Mouse (Mus musculus) hindbrain, postnatal 0 days (tissue): Measurements from ENCODE around the gene Arid1b. TPM values are rescaled to one million over a fixed set of nuclear protein-coding genes. Genes with fewer than 3 reads are reported as not detected.

Source experiments
- ATAC-seq: fragments of 200-750 bp; cut with Nextera tagmentation; 2 replicates; pipeline ENCODE4 v1.8.0; 2017; ENCODE audit warnings: mild to moderate bottlenecking, moderate TSS enrichment, moderate library complexity
- DNase-seq: peaks from one replicate; pipeline ENCODE4 v3.0.0-alpha.2; 2015; ENCODE audit warnings: low spot score
- H3K27ac ChIP-seq: fragments of 300-500 bp; sonication (generic); 2 replicates; pipeline ENCODE4 v1.5.1; 2014; ENCODE audit warnings: mild to moderate bottlenecking
- H3K27me3 ChIP-seq: fragments of 300-500 bp; sonication (generic); 2 replicates; pipeline ENCODE4 v1.6.1; 2014; ENCODE audit warnings: low read length, mixed read lengths; ENCODE audit not compliant: insufficient read depth
- H3K36me3 ChIP-seq: fragments of 300-500 bp; sonication (generic); 2 replicates; pipeline ENCODE4 v1.6.1; 2014; ENCODE audit warnings: low read length, mixed read lengths; ENCODE audit not compliant: insufficient read depth
- H3K4me1 ChIP-seq: fragments of 300-500 bp; sonication (generic); 2 replicates; pipeline ENCODE4 v1.6.1; 2014; ENCODE audit warnings: antibody characterized with exemption, low read length, mixed read lengths; ENCODE audit not compliant: insufficient read depth
- H3K4me2 ChIP-seq: fragments of 300-500 bp; sonication (generic); 2 replicates; pipeline ENCODE4 v1.6.1; 2014; ENCODE audit warnings: low read depth, mild to moderate bottlenecking, low read length, moderate library complexity, mixed read lengths
- H3K4me3 ChIP-seq: fragments of 300-500 bp; sonication (generic); 2 replicates; pipeline ENCODE4 v1.5.1; 2014; ENCODE audit warnings: low read length
- H3K9ac ChIP-seq: fragments of 300-500 bp; sonication (generic); replicated peaks from 2 replicates; pipeline ENCODE4 v1.6.1; 2014; ENCODE audit warnings: mild to moderate bottlenecking, low read length, moderate library complexity, mixed read lengths
- H3K9me3 ChIP-seq: fragments of 300-500 bp; sonication (generic); 2 replicates; pipeline ENCODE4 v1.6.1; 2016; ENCODE audit warnings: low read length, mixed read lengths
- CTCF ChIP-seq: IDR thresholded peaks from 2 replicates; pipeline ENCODE4 v1.5.1; 2016; ENCODE audit warnings: antibody characterized with exemption, control low read depth, low read depth
- WGBS: fragments of 180-500 bp; shearing (Covaris S2); extraction: QIAGEN DNeasy Blood & Tissue Kit; methylation state at CpG from one replicate; pipeline ENCODE4 v1.1.7; 2014; 5-methylcytosine and 5-hydroxymethylcytosine counted together
- polyA plus RNA-seq: library from polyadenylated mRNA; unstranded; fragments of >200 nt; fragmentation: Nextera tagmentation; extraction: Ambion mirVana; gene quantifications from 2 replicates; pipeline ENCODE4 v1.2.1, GENCODE M21; 2015
- total RNA-seq: library from RNA; depleted of rRNA; stranded (reverse); fragments of >200 nt; gene quantifications from 2 replicates; pipeline ENCODE4 v1.2.3, GENCODE M21; 2014; rRNA removed

Arid1b gene
- 62.5 and 64.6 TPM in 2 replicates for total RNA-seq
- polyA plus RNA-seq: 10.5 and 10.9 TPM in 2 replicates

DNA sequence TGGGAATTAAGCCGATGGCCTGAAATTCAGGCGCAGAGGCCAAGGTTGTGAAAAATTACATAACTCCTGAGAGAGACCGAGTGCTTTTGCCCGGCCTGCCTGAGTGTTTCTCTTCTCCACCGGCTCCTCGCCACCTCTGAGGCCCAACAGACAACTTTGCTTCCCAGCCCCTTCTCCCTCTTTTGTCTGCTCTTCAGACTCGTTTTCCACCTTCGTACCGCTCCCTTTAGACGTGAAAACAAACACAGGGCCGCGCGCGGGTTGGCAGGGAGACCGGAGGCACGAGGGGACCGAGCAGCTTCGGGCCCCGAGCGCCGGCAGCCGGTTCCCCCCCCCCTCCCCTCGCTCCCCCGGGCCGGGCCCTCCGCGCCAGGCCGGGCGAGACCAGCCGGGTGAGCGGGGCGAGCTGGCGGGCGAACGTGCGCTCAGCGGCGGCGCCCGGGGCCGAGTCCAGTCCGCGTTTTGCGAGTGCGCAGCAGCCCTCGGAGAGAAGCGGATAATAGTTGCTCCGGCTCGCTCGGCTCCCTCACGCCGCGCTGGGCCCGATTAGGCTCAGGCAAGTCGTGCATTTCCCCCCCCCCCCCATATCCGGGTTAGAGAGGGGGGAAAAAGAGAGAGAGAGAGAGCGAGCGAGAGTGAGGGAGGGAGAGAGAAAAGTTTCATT lies at the start of gene Arid1b:
TSS of gene Arid1b (plus strand) at position 493 of the 664 bp plus-strand sequence.
- H3K36me3 ChIP-seq: no peaks in the 10 kb centered on the region
- TF ChIP-seq CTCF: no peak
- no peaks in the 10 kb centered on the region for H3K9me3 ChIP-seq
- ATAC-seq (peak; percentile 84), DNase-seq (peak; percentile 94)
- H3K4me2 ChIP-seq: peak within 1 kb of the TSS; percentile 81
- peak within 1 kb of the TSS; percentile 99 for H3K9ac ChIP-seq
- no peaks in the 10 kb centered on the region for H3K27me3 ChIP-seq
- peak within 1 kb of the TSS; percentile 97 for H3K4me3 ChIP-seq
- H3K4me1 ChIP-seq: peaks cover 6% of the 10 kb centered on the region; the same call in 1 of the 2 replicates
- peak within 1 kb of the TSS; percentile 97 for H3K27ac ChIP-seq
- whole genome bisulfite sequencing: 0% methylated on average over 44 of the region's 58 CpGs

DNA sequence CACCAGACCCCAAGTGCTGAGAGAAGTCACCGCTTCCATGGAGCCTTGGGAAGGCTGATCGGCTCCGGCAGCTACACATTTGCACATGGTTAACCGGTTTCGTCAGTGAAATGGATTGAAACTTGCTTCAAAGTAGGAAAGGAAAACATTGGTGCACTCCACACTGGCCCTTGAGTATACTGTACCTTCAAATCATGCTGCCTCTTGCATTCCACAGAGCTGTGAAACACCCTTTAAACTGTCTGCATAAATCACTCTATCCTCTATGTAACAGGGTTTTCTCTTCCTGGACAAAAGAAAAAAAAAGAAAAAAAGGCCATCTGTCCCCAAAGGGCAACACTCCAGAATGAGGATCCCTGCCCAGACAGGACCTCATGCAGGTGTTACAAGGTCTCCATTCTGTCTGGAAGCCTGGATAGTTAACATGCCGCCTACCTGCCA lies 48.8 kb upstream of the Arid1b start:
- DNase-seq: no peak
- WGBS: 59% methylated on average over 6 of the region's 6 CpGs
- H3K9ac ChIP-seq: no peak overlapping the region
- TF ChIP-seq CTCF: no peak
- no peaks in the 10 kb centered on the region for H3K27me3 ChIP-seq
- no peaks in the 10 kb centered on the region for H3K4me1 ChIP-seq
- H3K4me3 ChIP-seq: no peak overlapping the region
- no peak for ATAC-seq
- H3K36me3 ChIP-seq: no peaks in the 10 kb centered on the region
- H3K27ac ChIP-seq: no peak overlapping the region
- H3K4me2 ChIP-seq: no peak overlapping the region
- H3K9me3 ChIP-seq: no peaks in the 10 kb centered on the region

DNA sequence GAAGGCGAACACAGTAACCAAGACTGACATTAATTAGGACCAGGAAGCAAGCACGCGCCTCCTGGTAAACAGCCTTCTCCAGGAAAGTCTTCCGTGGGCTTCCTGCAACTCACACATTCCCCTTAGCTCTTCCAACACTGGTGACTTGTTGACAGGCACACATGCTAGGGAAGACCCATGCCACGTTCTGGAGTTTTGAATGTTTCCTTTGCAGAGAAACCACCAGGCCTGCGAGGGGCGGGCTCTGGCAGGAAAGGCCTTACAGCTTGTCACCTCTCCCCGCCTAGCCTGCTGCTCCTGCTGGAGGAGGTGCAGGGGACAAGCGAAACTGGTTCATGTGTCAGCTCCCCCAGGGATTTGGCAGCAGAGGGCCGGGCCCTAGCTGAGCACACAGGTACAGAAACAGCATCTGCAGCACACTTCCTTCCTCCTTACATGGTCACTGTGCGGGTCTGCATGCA lies 48.2 kb upstream of the Arid1b start:
- ATAC-seq (peak; percentile 47; the same call in 1 of the 2 replicates), DNase-seq (peak; percentile 35)
- 25% methylated on average over 11 of the region's 11 CpGs for WGBS
- Histone ChIP-seq H3K4me2 (peak overlapping the region; percentile 30), H3K27ac (peak overlapping the region; percentile 45; the same call in 1 of the 2 replicates), H3K4me3 (no peak overlapping the region), H3K4me1 (no peaks in the 10 kb centered on the region), H3K9me3 (no peaks in the 10 kb centered on the region), H3K9ac (no peak overlapping the region), H3K27me3 (no peaks in the 10 kb centered on the region), H3K36me3 (no peaks in the 10 kb centered on the region)
- peak; percentile 16 for TF ChIP-seq CTCF

DNA sequence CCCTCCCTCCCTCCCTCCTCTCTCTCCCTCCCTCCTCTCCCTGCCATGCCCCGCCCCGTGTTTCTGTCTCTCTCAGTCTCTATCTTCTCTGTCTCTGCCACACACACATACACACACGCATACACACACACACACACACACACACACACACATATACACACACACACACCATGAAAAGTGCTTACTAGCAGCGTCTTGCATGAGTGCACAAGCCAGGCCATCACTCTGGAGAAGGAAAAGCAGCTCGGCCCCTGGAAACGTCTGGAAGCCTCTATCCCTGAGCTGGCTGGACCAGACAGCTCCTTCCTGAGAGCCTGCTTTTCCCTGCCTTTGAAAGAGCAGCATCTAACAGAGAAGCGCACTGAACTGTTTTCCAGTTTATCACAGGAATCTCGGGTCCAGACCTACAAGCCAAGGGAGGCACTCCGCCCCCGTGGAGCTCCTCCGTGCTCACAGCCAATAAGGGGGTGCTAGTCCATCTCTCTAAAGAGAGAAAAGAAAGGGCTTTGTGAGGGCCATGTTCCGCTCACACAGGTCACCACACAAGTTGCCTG lies 47.6 kb upstream of the Arid1b start:
- 22% methylated on average over 12 of the region's 12 CpGs for WGBS
- DNase-seq: peak; percentile 28
- H3K9ac ChIP-seq: peak overlapping the region; percentile 33

DNA sequence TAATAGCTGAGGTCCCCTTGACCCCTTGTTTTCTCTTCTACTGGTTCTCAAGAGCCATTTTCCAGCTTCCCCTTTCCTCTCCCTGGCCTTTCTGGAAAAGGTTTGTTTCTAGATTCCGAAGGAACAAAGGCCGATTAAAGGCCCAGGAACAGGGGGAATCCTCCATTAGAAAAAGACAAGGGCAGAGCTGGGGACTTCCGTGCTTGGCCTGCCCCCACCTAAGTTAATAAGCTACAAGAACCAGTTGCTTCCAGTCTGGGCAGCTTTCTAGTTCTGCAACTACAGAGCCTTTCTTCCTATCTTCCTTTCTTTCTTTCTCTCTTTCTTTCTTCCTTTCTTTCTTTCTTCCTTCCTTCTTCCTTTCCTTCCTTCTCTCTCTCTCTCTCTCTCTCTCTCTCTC lies 47.1 kb upstream of the Arid1b start:
- Histone ChIP-seq H3K4me1 (no peaks in the 10 kb centered on the region), H3K27me3 (no peaks in the 10 kb centered on the region), H3K4me2 (no peak overlapping the region), H3K4me3 (no peak overlapping the region), H3K27ac (no peak overlapping the region), H3K9me3 (no peaks in the 10 kb centered on the region), H3K9ac (peak overlapping the region; percentile 33), H3K36me3 (no peaks in the 10 kb centered on the region)
- no peak for TF ChIP-seq CTCF
- ATAC-seq (no peak), DNase-seq (no peak)
- 45% methylated on average over 3 of the region's 3 CpGs for WGBS

More for the DNA sequence above, 47.6 kb upstream of the Arid1b start:
- ATAC-seq: 0 out of 2 replicates have a peak, but pooled peaks have one; percentile 64
- Histone ChIP-seq H3K4me2 (peak overlapping the region; percentile 34), H3K27ac (no peak overlapping the region), H3K9me3 (no peaks in the 10 kb centered on the region), H3K27me3 (no peaks in the 10 kb centered on the region), H3K36me3 (no peaks in the 10 kb centered on the region), H3K4me3 (no peak overlapping the region), H3K4me1 (no peaks in the 10 kb centered on the region)
- no peak for TF ChIP-seq CTCF

DNA sequence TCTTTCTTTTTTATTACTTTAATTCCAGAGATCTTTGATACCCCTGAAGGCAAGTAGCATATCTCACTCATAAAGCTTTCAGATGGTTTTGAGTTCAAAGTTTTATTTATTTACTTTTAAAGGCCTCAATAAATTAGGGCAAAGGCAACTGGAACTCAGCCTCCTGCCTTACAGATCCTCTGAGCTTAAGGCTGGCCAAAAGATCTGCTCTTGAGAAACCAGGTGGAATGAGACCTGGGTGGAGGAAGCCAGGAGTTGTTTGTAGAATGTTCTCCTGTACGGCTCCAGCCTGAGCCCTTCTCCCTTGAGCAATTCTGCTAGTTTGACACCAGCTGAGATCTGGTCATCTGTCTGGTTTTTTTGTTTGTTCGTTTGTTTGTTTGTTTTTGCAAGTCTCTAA lies 46.7 kb upstream of the Arid1b start:
- 72% methylated on average over 2 of the region's 2 CpGs for WGBS
- Histone ChIP-seq H3K36me3 (no peaks in the 10 kb centered on the region), H3K4me3 (no peak overlapping the region), H3K9ac (no peak overlapping the region), H3K4me2 (no peak overlapping the region), H3K9me3 (no peaks in the 10 kb centered on the region), H3K27ac (no peak overlapping the region), H3K4me1 (no peaks in the 10 kb centered on the region), H3K27me3 (no peaks in the 10 kb centered on the region)
- DNase-seq: no peak
- no peak for ATAC-seq
- TF ChIP-seq CTCF: no peak

DNA sequence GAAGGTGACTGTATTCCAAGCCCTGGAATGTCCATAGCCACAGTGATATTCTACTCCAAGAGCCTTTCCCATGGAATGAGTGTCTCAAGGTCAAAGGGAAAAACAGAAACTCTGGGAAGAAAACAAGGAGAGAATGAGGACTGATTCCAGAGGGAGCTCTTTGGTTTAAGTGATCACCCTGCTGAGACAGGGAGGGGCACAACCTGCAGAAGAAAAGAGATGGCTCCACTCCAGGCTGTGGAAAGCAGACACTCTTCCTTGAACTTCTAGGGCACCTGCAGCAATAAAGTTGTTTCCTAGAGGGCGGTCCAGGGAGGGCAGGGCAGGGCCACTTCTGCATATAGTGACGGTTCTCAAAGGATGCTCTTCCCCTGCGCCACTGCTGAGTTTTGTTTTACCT lies 45.6 kb upstream of the Arid1b start:
- no peak overlapping the region for H3K4me2 ChIP-seq
- ATAC-seq (no peak), DNase-seq (no peak)
- no peak for TF ChIP-seq CTCF
- H3K4me3 ChIP-seq: no peak overlapping the region
- H3K27ac ChIP-seq: no peak overlapping the region
- H3K36me3 ChIP-seq: no peaks in the 10 kb centered on the region
- H3K9me3 ChIP-seq: no peaks in the 10 kb centered on the region
- H3K27me3 ChIP-seq: no peaks in the 10 kb centered on the region
- WGBS: 61% methylated on average over 3 of the region's 3 CpGs
- H3K4me1 ChIP-seq: no peaks in the 10 kb centered on the region
- no peak overlapping the region for H3K9ac ChIP-seq
